Mouse (Mus musculus) leukemia stem cell, adult 10-12 weeks (primary cell): ENCODE data around the gene Atxn1l. TPM values are rescaled to one million over a fixed set of nuclear protein-coding genes. Genes with fewer than 3 reads are reported as not detected.

Experiments used
- polyA plus RNA-seq: library from polyadenylated mRNA; stranded (reverse); fragments of >175 nt; gene quantifications from 2 replicates; pipeline ENCODE4 v1.2.3, GENCODE M21; 2012; ENCODE audit warnings: low replicate concordance

Gene Atxn1l
- polyA plus RNA-seq, result 11.4 and 11.9 TPM in 2 replicates

GRCm38 (mm10) chr8:109737237-109738048 lies at the start of gene Atxn1l:
TSS of gene Atxn1l (minus strand) at chr8:109737739.

GRCm38 (mm10) chr8:109778280-109778977 lies 40.9 kb upstream of the Atxn1l start, which contains the start of gene Ap1g1:
TSS of gene Ap1g1 (plus strand) at chr8:109778554.

DNA sequence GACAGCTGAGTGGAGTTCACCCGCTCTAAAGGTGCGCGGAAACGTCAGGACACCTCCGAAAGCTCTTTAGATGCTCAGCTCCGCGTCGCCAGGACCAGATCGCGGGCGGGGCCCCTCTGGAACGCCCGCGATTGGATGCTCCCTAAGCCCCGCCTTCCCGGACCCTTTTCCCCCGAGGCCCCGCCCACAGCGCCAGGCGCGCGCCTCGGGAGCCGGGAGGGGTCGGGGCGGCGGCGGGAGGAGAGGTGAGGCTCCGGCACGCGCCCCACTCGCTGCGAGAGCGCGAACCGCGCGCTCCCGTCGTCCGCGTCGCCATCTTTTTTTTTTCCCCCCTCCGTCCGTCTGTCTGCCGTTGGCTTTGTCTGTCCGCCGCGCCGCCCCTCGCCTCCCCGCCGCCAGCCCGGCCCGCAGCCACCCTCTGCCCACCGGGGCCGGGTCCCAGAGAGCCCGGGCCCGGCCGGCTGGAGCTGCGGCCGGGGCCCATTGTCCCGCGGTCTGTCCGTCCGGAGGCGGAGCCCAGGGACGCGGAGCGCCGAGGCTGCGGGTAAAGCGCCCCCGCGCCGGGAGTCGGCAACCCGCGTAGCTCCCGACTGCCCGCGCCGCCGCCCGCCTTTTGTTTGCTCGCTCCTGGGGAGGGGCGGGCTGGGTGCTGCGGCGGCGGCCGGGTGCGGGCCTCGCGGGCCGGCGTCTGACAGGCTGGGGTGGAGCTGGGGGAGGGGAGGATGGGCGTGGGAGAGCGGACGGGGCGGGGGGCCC lies 32.0 kb downstream of the Atxn1l start, which contains the start of gene Zfp821:
Zfp821 (plus strand) TSS at position 227 of the 756 bp plus-strand sequence.

DNA sequence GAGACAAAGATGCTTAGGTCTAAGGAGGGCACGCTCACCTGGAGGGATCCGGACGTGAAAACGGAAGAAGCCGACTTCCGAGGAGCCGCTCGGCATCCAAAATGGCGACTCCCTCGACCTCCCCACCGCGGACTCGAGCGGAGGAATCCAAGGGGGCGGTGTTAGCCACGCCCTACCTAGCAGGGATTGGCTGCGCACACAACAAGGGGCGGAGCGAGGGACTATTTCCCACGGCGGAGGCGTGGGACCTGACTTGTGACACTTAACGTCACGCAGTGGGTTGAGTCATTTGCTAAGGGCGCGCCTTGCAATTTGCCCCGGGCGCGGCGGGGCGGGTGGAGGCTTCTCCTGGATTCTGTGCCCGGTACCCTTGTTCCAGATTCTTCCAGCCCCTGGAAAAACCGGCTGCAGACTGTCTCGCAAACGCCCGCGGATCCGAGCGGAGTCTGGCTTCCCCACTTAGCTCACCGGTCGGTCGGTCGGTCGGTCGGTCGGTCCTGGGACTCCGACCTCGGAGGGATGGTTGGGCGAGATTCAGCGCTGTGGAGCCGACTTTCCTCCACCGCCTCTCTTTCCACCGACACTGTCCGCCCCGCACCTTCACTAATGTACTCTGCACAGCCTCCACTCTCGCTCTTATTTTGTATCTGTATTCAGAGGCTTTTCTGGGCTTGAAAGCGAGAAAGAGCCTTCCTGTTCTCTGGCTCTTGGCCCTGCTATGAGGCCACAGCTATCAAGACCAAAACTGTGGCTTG lies 44.2 kb downstream of the Atxn1l start, which contains the start of gene Ist1:
Ist1 (minus strand) TSS at position 115 of the 755 bp plus-strand sequence.

Other genes with a start within 250 kb of the Atxn1l start
- gene Pmfbp1, start 243.7 kb downstream of the Atxn1l start, polyA plus RNA-seq, result not detected in 2 replicates
- 14.4 and 39.4 TPM in 2 replicates for gene Dhx38, start 171.9 kb downstream of the Atxn1l start, polyA plus RNA-seq
- gene Txnl4b, start 171.8 kb downstream of the Atxn1l start, polyA plus RNA-seq, result 3.7 and 5.2 TPM in 2 replicates
- gene Hp, start 158.6 kb downstream of the Atxn1l start, polyA plus RNA-seq, result 2.7 and 6.3 TPM in 2 replicates
- gene Dhodh, start 129.1 kb downstream of the Atxn1l start, polyA plus RNA-seq, result 60.7 and 65.9 TPM in 2 replicates
- gene Pkd1l3, start 123.2 kb downstream of the Atxn1l start, polyA plus RNA-seq, result 0.72 and 2.4 TPM in 2 replicates
- 15.4 and 21.1 TPM in 2 replicates for gene Ist1, start 44.5 kb downstream of the Atxn1l start, polyA plus RNA-seq
- 4.9 and 6.6 TPM in 2 replicates for gene Zfp821, start 32.2 kb downstream of the Atxn1l start, polyA plus RNA-seq
- 4.3 and 19.6 TPM in 2 replicates for gene Ap1g1, start 40.8 kb upstream of the Atxn1l start, polyA plus RNA-seq
- 1.9 and 3.2 TPM in 2 replicates for gene Phlpp2, start 130.8 kb upstream of the Atxn1l start, polyA plus RNA-seq
- not detected in 2 replicates for gene Marveld3, start 224.5 kb upstream of the Atxn1l start, polyA plus RNA-seq